Mouse (Mus musculus) R1 (cell line): Measurements from ENCODE around the gene Senp3.

Experiments used
- DNase-seq: peaks from one replicate; pipeline ENCODE4 v3.0.0-alpha.2; 2018; ENCODE audit warnings: low read depth, low spot score

Senp3 gene

DNA sequence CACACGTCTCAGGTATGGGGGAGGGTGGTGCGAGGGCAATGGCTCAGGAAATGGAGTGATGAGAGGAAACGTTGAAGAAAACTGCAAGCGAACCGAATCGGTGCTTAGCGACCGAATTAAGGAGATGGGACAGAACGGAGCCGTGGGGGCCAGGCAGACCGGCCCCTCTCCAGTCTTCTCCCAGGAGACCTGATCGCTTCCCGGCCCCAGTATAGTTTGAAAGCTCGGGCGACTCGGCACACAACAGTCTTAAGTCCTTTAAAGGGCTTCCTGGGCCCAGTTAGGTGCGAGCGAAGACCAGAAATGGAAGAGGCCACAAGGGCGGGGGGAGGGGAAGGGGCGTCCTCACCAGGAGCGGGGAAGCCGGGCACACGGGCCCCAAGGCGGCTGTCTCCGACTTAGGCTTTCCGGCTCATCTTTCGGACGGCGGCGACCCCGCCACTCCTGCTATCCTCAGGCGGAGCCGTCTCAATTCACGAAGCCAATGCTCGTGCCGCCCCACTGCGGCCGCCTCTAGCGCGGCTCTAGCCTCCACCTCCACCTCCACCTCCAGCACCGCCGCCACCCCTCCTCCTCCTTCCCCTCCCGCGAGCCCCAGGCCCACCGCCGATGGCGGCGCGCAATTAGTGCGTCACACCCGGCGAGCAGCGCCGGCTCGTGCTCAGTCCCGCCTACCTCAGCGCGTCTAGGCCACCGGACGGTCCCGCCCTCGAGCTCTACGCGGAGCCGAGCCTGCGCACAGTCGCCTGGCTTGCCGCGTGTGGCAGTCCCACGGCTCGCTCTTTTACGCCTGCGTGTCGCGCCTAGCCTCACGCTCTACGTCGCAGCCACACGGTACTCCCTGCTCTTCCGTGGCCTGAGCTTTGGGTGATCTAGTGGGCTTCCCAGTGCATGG lies at the start of gene Senp3:
TSS of gene Senp3 (minus strand) at position 771 of the 895 bp plus-strand sequence.
- DNase-seq, result peak; percentile 97

DNA sequence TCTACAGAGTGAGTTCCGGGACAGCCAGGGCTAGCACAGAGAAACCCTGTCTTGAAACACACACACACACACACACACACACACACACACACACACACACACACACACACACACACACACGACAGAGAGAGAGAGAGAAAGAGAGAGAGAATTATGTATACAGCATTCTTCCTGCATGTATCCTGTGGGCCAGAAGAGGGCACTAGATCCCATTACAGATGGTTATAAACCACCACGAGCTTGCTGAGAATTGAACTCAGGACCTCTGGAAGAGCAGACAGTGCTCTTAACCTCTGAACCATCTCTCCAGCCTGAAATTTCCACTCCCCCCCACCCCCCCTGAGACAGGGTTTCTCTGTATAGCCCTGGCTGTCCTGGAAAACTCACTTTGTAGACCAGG lies 49.5 kb upstream of the Senp3 start:
- peak; percentile 65 for DNase-seq

GRCm38 (mm10) chr11:69729063-69729462 lies 47.2 kb upstream of the Senp3 start:
- DNase-seq, result peak; percentile 93

DNA sequence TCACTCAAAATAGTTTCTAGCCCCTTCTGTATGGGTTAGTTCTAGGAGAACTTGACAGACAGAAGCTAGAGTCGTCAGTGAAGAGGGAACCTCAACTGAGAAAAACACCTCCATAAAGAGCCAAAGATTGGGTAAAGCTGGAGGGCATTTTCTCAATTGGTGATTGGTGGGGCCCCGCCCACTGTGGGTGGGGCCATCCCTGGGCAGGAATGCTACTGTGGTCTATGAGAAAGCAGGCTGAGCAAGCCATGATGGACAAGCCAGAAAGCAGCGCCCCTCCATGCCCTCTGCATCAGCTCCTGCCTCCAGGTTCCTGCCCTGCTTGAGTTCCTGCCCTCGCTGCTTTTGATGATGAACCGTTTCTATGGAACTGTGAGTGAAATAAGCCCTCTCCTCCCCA lies 44.1 kb upstream of the Senp3 start:
- DNase-seq, result peak; percentile 68

DNA sequence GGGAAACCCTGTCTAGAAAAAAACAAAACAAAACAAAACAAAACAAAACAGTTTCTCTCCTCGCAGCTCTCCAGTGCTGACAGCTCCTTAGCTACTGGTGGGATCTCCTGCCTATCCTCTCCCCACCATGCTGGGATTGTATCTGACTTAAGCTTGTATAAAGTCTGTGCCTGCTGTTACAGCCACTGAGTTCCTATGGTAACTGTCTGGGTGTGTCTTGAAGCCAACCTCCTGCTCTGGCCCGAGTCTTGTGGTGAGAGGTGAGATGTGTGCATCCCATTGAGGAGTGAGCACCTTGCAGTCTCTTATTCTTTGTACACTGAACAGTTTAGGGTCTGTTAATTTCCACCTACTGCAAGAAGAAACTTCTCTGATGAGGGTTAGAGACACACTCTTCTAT lies 41.2 kb upstream of the Senp3 start:
- DNase-seq, result peak; percentile 89

- DNase-seq, result no peak
These were observed 39.0 kb upstream of the Senp3 start for GRCm38 (mm10) chr11:69720852-69721251.

GRCm38 (mm10) chr11:69719423-69719822 lies 37.5 kb upstream of the Senp3 start:
- DNase-seq, result peak; percentile 86

- peak; percentile 76 for DNase-seq
These were observed 36.8 kb upstream of the Senp3 start for GRCm38 (mm10) chr11:69718661-69719060.

GRCm38 (mm10) chr11:69716953-69717352 lies 35.1 kb upstream of the Senp3 start:
- DNase-seq, result peak; percentile 37

- peak; percentile 78 for DNase-seq
These were observed 34.0 kb upstream of the Senp3 start for GRCm38 (mm10) chr11:69715929-69716328.

GRCm38 (mm10) chr11:69715482-69715881 lies 33.6 kb upstream of the Senp3 start:
- DNase-seq, result peak; percentile 92

DNA sequence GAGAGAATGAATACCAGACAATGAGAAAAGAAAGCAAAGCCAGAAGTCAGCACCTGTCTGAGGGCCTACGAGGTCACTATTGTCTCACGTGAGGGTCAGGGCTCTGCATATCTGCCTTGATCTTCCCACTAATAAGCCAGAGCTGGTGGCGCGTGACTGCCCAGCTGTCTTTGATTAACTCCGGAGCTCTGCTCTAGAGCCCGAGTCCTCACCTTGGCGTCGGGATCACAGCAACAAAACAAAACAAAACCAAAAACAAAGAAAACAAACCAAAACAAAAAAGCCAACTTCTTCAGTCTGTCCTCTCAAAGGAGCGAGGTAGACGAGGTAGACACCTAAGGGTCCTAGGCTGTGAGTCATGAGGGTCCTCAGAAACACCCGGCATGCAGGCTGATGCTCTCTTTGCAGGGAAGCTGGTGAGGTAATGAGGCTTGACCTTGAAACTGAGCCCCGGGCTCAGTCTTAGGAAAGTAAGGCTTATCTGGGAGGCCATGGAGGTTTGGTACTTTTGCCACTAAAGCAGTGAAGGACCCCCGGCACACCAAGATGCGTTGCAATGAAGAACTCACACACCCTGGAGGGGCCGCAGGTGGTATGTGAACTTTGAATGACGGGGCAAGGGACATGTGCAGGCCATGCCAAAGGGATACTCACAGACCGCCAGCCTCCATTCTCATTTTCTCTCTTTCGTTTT lies 32.9 kb upstream of the Senp3 start:
- DNase-seq, result peak; percentile 76

DNA sequence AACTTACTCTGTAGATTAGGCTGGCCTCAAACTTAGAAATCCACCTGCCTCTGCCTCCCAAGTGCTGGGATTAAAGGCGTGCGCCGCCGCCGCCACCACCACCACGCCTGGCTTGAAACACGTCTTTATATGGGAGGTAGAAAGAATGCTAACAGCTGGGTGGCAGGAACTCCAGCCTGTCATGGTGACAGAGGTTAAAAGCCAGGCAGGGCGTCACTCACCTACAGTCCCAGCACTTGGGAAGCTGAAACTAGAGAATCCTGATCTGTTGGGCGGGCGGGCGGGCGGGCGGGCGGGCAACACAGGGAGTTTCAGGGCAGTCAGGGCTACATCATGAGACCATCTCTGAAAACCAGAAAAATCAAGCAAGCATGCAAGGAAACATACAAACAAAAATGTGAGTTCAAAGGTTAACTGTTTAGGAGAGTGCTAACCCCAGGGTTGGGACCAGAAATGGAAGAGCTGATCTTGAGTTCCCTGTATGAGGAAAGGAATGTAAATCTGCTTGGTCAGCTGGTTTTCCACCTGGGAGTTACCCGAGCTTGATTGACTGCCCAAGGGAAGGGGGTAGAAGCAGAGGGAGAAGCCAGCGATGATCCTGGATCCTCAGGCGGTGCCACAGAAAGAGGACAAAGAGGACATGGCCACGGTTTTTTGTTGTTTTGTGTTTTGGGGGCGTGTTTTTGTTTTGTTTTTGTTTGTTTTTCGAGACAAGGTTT lies 31.2 kb upstream of the Senp3 start:
- DNase-seq, result peak; percentile 82

DNA sequence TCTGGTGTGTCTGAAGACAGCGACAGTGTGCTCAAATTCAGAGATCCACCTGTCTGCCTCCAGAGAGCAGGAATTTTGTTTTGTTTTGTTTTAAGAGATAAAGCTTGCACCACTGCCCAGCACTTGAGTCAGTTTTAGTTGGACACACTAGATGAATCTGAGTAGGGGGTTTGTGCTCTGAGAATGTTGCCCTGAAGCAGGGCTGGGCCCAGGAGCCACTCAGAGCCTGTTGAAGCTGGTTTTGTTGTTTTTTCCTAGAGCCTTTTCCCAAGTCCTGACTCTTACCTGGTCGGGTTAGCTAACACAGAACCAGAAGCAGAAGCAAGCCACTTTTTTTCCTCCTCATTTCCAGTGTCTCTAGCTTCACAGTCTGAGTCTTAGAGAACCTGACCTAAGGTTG lies 29.2 kb upstream of the Senp3 start:
- DNase-seq, result peak; percentile 49

GRCm38 (mm10) chr11:69710470-69710869 lies 28.6 kb upstream of the Senp3 start:
- peak; percentile 55 for DNase-seq

- peak; percentile 53 for DNase-seq
These were observed 27.9 kb upstream of the Senp3 start for GRCm38 (mm10) chr11:69709554-69710446.

DNA sequence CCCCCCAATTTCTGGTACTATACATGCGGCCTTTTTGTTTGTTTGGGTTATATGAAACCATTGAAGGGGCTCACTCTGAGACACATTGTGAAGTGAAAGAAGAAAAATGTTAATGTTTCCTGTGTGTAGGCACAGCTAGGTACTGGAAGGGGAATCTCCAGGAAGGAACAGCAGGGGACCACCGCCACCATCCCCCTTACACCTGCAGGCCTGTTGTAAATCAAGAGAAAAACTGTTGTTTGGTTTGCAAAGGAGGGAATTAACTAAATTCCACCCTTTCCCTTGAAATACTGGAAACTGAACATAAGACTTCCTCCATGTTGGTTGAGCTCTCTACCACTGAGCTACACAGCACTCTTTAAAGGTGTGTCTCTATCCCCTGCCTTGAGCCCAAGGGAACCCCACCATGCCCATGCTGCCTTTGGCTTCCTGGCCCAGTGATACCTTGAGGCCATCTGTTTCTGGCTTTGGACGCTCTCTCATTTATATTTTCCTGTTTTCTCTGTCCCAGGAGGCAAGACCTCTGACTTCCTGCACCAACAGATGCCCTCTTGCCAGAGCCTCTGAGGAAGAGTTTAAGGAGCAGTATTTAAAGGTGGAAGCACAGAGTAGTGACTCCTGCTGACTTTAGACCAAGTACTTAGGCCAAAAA lies 26.9 kb upstream of the Senp3 start:
- DNase-seq, result peak; percentile 89

GRCm38 (mm10) chr11:69707873-69708381 lies 26.0 kb upstream of the Senp3 start:
- peak; percentile 83 for DNase-seq

DNA sequence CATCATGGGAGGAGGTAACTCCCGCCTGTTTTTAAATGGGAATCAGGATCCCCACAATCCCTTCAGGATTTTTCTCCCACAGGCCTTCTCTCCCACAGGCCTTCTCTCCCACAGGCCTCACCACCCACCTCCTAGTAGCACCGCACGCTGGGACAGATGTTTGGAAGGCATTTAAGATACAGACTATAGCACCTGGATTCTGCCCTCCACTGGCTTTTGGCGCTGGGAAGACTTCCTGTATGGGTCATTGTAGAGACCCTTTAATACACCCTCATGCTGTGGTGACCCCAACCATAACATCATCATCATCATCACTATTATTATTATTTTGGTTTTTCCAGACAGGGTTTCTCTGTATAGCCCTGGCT lies 25.6 kb upstream of the Senp3 start:
- DNase-seq, result no peak

- peak; percentile 69 for DNase-seq
These were observed 25.0 kb upstream of the Senp3 start for GRCm38 (mm10) chr11:69706775-69707479.
